Mouse (Mus musculus) heart, adult 8-10 months (tissue): Measurements from ENCODE around the gene Gtf2ird1. TPM values are rescaled to one million over a fixed set of nuclear protein-coding genes. Genes with fewer than 3 reads are reported as not detected.
A peak's percentile ranks its signal among the peaks of the same experiment; 100 is the strongest.

ENCODE experiments used
- DNase-seq: peaks from one replicate; pipeline ENCODE4 v3.0.0; 2022; ENCODE audit warnings: low spot score
- total RNA-seq, 4 experiments: library from RNA; stranded (reverse); gene quantifications; 2 replicates each; pipeline ENCODE4 v1.2.4; 2022

The Gtf2ird1 gene
- total RNA-seq, 4 experiments from 2014 or later: 20.9 to 28.3 (median 24.5) TPM

- no peak for DNase-seq
These were observed 11.2 kb downstream of the Gtf2ird1 start for GRCm38 (mm10) chr5:134445208-134445831.

- DNase-seq: no peak
These were observed 12.0 kb downstream of the Gtf2ird1 start for GRCm38 (mm10) chr5:134444473-134444872.

GRCm38 (mm10) chr5:134442066-134442465 is 14.4 kb downstream of the Gtf2ird1 start:
- DNase-seq: no peak

GRCm38 (mm10) chr5:134441105-134441504 is 15.4 kb downstream of the Gtf2ird1 start:
- no peak for DNase-seq

GRCm38 (mm10) chr5:134440098-134440497 is 16.4 kb downstream of the Gtf2ird1 start:
- DNase-seq: no peak

GRCm38 (mm10) chr5:134439481-134439880 is 17.0 kb downstream of the Gtf2ird1 start:
- no peak for DNase-seq

- DNase-seq: no peak
These were observed 17.7 kb downstream of the Gtf2ird1 start for GRCm38 (mm10) chr5:134438676-134439425.

GRCm38 (mm10) chr5:134437459-134437827 is 19.1 kb downstream of the Gtf2ird1 start:
- DNase-seq: peak; percentile 68

GRCm38 (mm10) chr5:134436782-134437458 is 19.6 kb downstream of the Gtf2ird1 start:
- no peak for DNase-seq

- DNase-seq: peak; percentile 61
These were observed 20.6 kb downstream of the Gtf2ird1 start for GRCm38 (mm10) chr5:134435836-134436331.

- no peak for DNase-seq
These were observed 23.4 kb downstream of the Gtf2ird1 start for GRCm38 (mm10) chr5:134433137-134433536.

- DNase-seq: no peak
These were observed 26.4 kb downstream of the Gtf2ird1 start for GRCm38 (mm10) chr5:134430087-134430486.

GRCm38 (mm10) chr5:134427664-134428063 is 28.9 kb downstream of the Gtf2ird1 start:
- DNase-seq: no peak

- no peak for DNase-seq
These were observed 30.9 kb downstream of the Gtf2ird1 start for GRCm38 (mm10) chr5:134425601-134426000.

GRCm38 (mm10) chr5:134423930-134424329 is 32.6 kb downstream of the Gtf2ird1 start:
- DNase-seq: peak; percentile 83

GRCm38 (mm10) chr5:134423372-134423771 is 33.1 kb downstream of the Gtf2ird1 start:
- no peak for DNase-seq

GRCm38 (mm10) chr5:134422265-134422925 is 34.1 kb downstream of the Gtf2ird1 start:
- no peak for DNase-seq

- peak; percentile 53 for DNase-seq
These were observed 35.5 kb downstream of the Gtf2ird1 start for GRCm38 (mm10) chr5:134421061-134421460.

GRCm38 (mm10) chr5:134419700-134420099 is 36.8 kb downstream of the Gtf2ird1 start:
- no peak for DNase-seq

GRCm38 (mm10) chr5:134418315-134419074 is 38.0 kb downstream of the Gtf2ird1 start:
- no peak for DNase-seq

GRCm38 (mm10) chr5:134412341-134412740 is 44.2 kb downstream of the Gtf2ird1 start:
- DNase-seq: no peak
